Mouse (Mus musculus) midbrain, embryonic 13.5 days (tissue): Measurements from ENCODE around the gene 1110004F10Rik. TPM values are rescaled to one million over a fixed set of nuclear protein-coding genes. Genes with fewer than 3 reads are reported as not detected.
A peak's percentile ranks its signal among the peaks of the same experiment; 100 is the strongest.

ENCODE experiments used
- ATAC-seq: fragments of 200-750 bp; cut with Nextera tagmentation; 2 replicates; pipeline ENCODE4 v1.8.0; 2017; ENCODE audit warnings: mild to moderate bottlenecking, moderate TSS enrichment, moderate library complexity
- H3K27ac ChIP-seq: fragments of 300-500 bp; sonication (generic); 2 replicates; pipeline ENCODE4 v1.5.1; 2015; ENCODE audit warnings: inconsistent platforms, mild to moderate bottlenecking, moderate library complexity
- H3K27me3 ChIP-seq: fragments of 300-500 bp; sonication (generic); 2 replicates; pipeline ENCODE4 v1.6.1; 2015; ENCODE audit warnings: mild to moderate bottlenecking, inconsistent platforms
- H3K36me3 ChIP-seq: fragments of 300-500 bp; sonication (generic); 2 replicates; pipeline ENCODE4 v1.6.1; 2015; ENCODE audit warnings: mild to moderate bottlenecking, inconsistent platforms
- H3K4me1 ChIP-seq: fragments of 300-500 bp; sonication (generic); replicated peaks from 2 replicates; pipeline ENCODE4 v1.6.1; 2015; ENCODE audit warnings: inconsistent platforms
- H3K4me2 ChIP-seq: fragments of 300-500 bp; sonication (generic); replicated peaks from 2 replicates; pipeline ENCODE4 v1.6.1; 2015; ENCODE audit warnings: moderate library complexity, mild to moderate bottlenecking, inconsistent platforms
- H3K4me3 ChIP-seq: fragments of 300-500 bp; sonication (generic); replicated peaks from 2 replicates; pipeline ENCODE4 v1.5.1; 2015; ENCODE audit warnings: mild to moderate bottlenecking, inconsistent platforms
- H3K9ac ChIP-seq: fragments of 300-500 bp; sonication (generic); replicated peaks from 2 replicates; pipeline ENCODE4 v1.6.1; 2015; ENCODE audit warnings: mild to moderate bottlenecking, inconsistent platforms
- H3K9me3 ChIP-seq: fragments of 300-500 bp; sonication (generic); 2 replicates; pipeline ENCODE4 v1.6.1; 2016; ENCODE audit warnings: mild to moderate bottlenecking, inconsistent platforms
- whole genome bisulfite sequencing: fragments of 180-500 bp; shearing (Covaris S2); methylation state at CpG from one replicate; pipeline ENCODE4 v1.1.7; 2015; 5-methylcytosine and 5-hydroxymethylcytosine counted together
- polyA plus RNA-seq: library from polyadenylated mRNA; unstranded; fragments of >200 nt; fragmentation: Nextera tagmentation; extraction: Ambion mirVana; gene quantifications from 2 replicates; pipeline ENCODE4 v1.2.1, GENCODE M21; 2015

The 1110004F10Rik gene
- 335 and 371 TPM in 2 replicates for polyA plus RNA-seq

- Histone ChIP-seq H3K27ac (peak within 1 kb of the TSS; percentile 19; the same call in 1 of the 2 replicates), H3K9ac (peak within 1 kb of the TSS; percentile 63), H3K4me1 (peaks cover 41% of the 10 kb centered on the region), H3K4me2 (peak within 1 kb of the TSS; percentile 98), H3K36me3 (no peaks in the 10 kb centered on the region), H3K9me3 (no peaks in the 10 kb centered on the region), H3K27me3 (peaks cover 63% of the 10 kb centered on the region), H3K4me3 (peak within 1 kb of the TSS; percentile 52)
- 1% methylated on average over 11 of the region's 11 CpGs for WGBS
- ATAC-seq: peak; percentile 19
These were observed at the start of gene 1110004F10Rik for GRCm38 (mm10) chr7:116039196-116039537. 1110004F10Rik (plus strand) TSS chr7:116039397.

- Histone ChIP-seq H3K4me1 (no peaks in the 10 kb centered on the region), H3K27me3 (no peaks in the 10 kb centered on the region), H3K9ac (no peak overlapping the region), H3K27ac (no peak overlapping the region), H3K4me2 (no peak overlapping the region), H3K9me3 (no peaks in the 10 kb centered on the region), H3K36me3 (no peaks in the 10 kb centered on the region), H3K4me3 (no peak overlapping the region)
- no peak for ATAC-seq
- WGBS: 93% methylated on average over 4 of the region's 4 CpGs
These were observed 36.5 kb upstream of the 1110004F10Rik start for GRCm38 (mm10) chr7:116002726-116003125.

- peak overlapping the region; percentile 87 for H3K9ac ChIP-seq
- H3K4me2 ChIP-seq: peak overlapping the region; percentile 99
- no peaks in the 10 kb centered on the region for H3K36me3 ChIP-seq
- peaks cover 61% of the 10 kb centered on the region for H3K4me1 ChIP-seq
- H3K9me3 ChIP-seq: no peaks in the 10 kb centered on the region
- H3K4me3 ChIP-seq: peak overlapping the region; percentile 69
- no peak for ATAC-seq
- WGBS: 36% methylated on average over 3 of the region's 3 CpGs
- H3K27me3 ChIP-seq: peaks cover 13% of the 10 kb centered on the region
- no peak overlapping the region for H3K27ac ChIP-seq
These were observed 9.2 kb upstream of the 1110004F10Rik start for GRCm38 (mm10) chr7:116029991-116030390.

DNA sequence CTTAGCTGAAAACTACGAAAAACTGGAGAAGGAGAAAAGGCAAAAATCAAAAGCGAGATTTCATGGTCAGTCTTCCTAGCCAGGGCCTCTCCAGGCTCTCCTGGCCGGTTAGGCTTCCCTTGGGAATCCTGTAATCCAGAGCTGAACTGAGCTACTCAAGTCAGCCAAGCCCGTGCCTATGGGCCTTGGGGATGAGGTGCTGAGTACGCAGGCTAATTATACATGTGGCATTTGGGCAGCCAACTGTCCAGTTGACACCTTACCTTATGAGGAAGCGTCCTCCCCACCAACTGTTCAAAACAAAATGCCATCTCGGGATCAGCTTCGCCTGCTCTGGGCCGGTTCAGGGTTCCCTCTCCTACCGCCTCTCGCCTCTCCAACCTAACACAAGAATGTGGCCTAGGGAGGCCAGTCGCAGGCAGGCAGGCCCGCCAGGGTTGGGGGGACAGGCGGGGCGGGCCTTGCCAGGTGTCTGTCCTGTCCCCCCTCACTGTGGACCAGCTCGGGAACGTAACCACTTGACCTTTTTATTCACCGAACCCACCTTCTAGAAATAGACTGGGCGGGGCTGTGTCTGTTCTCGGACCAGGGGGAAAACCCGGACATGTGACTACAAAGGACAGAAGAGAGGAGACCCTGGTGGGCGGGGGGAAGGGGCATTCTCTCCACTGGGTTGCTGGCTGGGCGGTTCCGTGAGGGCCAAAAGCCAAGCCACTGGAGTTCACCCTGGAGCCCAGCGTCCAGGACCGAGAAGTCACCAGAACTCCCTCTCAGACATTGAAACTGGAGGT lies 8.4 kb upstream of the 1110004F10Rik start:
- Histone ChIP-seq H3K4me2 (peak overlapping the region; percentile 99), H3K27me3 (peaks cover 21% of the 10 kb centered on the region), H3K36me3 (no peaks in the 10 kb centered on the region), H3K27ac (peak overlapping the region; percentile 87), H3K9me3 (no peaks in the 10 kb centered on the region), H3K4me3 (peak overlapping the region; percentile 69), H3K9ac (peak overlapping the region; percentile 87), H3K4me1 (peaks cover 62% of the 10 kb centered on the region)
- 4% methylated on average over 26 of the region's 26 CpGs for WGBS
- peak; percentile 15; the same call in 1 of the 2 replicates for ATAC-seq

DNA sequence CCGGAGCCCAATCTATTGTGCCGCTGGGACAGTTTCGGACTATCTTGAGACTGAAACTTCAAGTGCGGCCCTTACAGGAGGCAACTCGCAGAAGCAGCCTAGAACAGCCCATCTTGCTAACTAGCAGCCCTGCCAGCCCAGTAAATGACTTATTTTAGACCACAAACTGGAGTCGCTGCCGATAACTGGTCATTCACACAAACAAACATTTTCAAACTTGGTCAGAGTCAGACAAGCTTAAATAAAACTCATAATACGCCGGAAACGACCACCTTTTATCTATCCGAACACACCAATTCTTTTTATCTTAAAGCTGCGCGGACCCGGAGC lies 7.8 kb upstream of the 1110004F10Rik start:
- ATAC-seq: no peak
- no peaks in the 10 kb centered on the region for H3K9me3 ChIP-seq
- H3K4me1 ChIP-seq: peaks cover 62% of the 10 kb centered on the region
- H3K4me3 ChIP-seq: peak overlapping the region; percentile 69
- H3K36me3 ChIP-seq: no peaks in the 10 kb centered on the region
- H3K4me2 ChIP-seq: peak overlapping the region; percentile 99
- peaks cover 27% of the 10 kb centered on the region for H3K27me3 ChIP-seq
- peak overlapping the region; percentile 87 for H3K9ac ChIP-seq
- under 1% methylated on average over 14 of the region's 14 CpGs for WGBS
- peak overlapping the region; percentile 87 for H3K27ac ChIP-seq

- Histone ChIP-seq H3K9ac (peak overlapping the region; percentile 87), H3K4me2 (peak overlapping the region; percentile 99), H3K27me3 (peaks cover 33% of the 10 kb centered on the region), H3K4me1 (peaks cover 61% of the 10 kb centered on the region), H3K9me3 (no peaks in the 10 kb centered on the region), H3K27ac (peak overlapping the region; percentile 87), H3K36me3 (no peaks in the 10 kb centered on the region), H3K4me3 (peak overlapping the region; percentile 69)
- WGBS: under 1% methylated on average over 65 of the region's 65 CpGs
- ATAC-seq: no peak
These were observed 7.2 kb upstream of the 1110004F10Rik start for GRCm38 (mm10) chr7:116031718-116032595.

- peak; percentile 34 for ATAC-seq
- Histone ChIP-seq H3K27me3 (peaks cover 41% of the 10 kb centered on the region), H3K4me3 (peak overlapping the region; percentile 69)
These were observed 6.4 kb upstream of the 1110004F10Rik start for GRCm38 (mm10) chr7:116032596-116033307.

DNA sequence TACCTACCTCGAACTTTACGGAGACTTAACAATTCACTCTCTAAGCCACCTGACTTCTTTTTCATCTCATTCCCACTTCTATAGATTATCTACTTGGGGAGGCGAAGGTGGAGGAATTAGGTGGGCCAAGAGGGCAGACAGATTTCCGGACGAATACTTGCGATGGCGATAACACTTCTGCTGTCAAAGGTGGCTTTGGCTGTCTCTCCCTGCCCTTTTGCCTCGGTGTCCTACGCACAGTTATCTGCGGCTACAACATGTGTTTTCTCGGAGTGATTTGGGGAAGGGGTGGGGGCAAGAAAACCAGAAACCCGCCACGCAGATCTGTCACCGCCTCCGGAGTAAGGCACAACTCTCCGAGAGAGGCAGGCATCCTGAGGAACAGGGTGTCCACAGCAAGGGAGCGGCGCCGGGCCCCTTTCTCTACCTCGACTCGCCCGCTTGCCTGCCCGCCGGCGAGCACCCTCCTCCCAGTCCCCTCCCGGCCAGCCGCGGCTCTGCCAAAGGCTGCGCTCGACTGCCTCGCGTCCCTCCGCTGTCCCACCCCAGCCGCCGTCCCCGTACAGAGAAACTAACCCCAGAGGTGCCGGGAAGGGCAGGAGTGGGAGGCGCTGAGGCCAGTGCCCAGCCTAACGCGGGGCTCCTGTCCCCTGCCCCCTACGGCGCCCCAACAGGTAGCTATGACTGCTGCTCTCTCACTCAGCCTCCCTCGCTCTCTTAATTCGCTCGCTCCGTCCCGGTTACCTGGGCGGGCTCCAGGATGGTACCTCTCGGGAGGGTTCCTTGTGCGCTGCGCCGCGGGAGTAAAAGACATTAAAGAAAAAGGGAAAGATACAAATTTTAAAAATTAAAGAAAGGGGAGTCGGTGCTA lies 5.6 kb upstream of the 1110004F10Rik start:
- H3K9me3 ChIP-seq: no peaks in the 10 kb centered on the region
- H3K36me3 ChIP-seq: no peaks in the 10 kb centered on the region
- peaks cover 66% of the 10 kb centered on the region for H3K4me1 ChIP-seq
- H3K4me2 ChIP-seq: peak overlapping the region; percentile 99
- ATAC-seq: peak; percentile 59
- peak overlapping the region; percentile 76 for H3K9ac ChIP-seq
- H3K27ac ChIP-seq: peak overlapping the region; percentile 83
- WGBS: under 1% methylated on average over 51 of the region's 54 CpGs
- H3K4me3 ChIP-seq: peak overlapping the region; percentile 69
- peaks cover 50% of the 10 kb centered on the region for H3K27me3 ChIP-seq

More at GRCm38 (mm10) chr7:116032596-116033307, 6.4 kb upstream of the 1110004F10Rik start:
- Histone ChIP-seq H3K36me3 (no peaks in the 10 kb centered on the region), H3K9me3 (no peaks in the 10 kb centered on the region), H3K4me2 (peak overlapping the region; percentile 99), H3K9ac (peak overlapping the region; percentile 87), H3K27ac (peak overlapping the region; percentile 87), H3K4me1 (peaks cover 60% of the 10 kb centered on the region)
- under 1% methylated on average over 11 of the region's 11 CpGs for WGBS

DNA sequence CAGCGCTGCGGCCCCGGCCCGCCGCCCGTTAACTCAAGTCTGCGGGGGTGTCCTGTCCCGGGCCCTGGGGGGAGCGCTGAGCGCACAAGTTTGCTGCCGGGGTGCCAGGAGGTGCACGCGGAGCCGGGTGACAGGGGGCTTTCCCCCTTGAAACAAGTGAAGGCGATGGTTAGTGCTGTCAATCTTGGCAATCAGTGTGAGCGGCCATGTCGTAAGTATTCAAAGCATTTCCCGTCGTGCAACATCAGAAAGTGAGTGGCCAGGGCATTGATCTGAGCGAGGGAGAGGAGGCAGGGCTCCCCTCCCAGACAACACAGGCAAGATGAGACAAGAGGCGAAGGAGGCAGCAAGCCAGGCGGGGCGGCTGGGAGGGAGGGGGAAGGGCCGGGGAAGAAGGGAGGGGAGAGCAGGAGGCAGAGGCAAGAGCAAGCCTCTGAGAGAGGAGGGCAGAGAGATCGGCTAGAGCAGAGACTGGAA lies 4.9 kb upstream of the 1110004F10Rik start:
- WGBS: under 1% methylated on average over 25 of the region's 25 CpGs
- peak overlapping the region; percentile 69 for H3K4me3 ChIP-seq
- peak; percentile 64 for ATAC-seq
- no peaks in the 10 kb centered on the region for H3K36me3 ChIP-seq
- H3K27ac ChIP-seq: peak overlapping the region; percentile 83
- peak overlapping the region; percentile 99 for H3K4me2 ChIP-seq
- H3K27me3 ChIP-seq: peaks cover 56% of the 10 kb centered on the region
- H3K4me1 ChIP-seq: peaks cover 72% of the 10 kb centered on the region
- H3K9ac ChIP-seq: peak overlapping the region; percentile 76
- no peaks in the 10 kb centered on the region for H3K9me3 ChIP-seq

- H3K27me3 ChIP-seq: peaks cover 61% of the 10 kb centered on the region
- no peak for ATAC-seq
- H3K9ac ChIP-seq: no peak overlapping the region
- H3K36me3 ChIP-seq: no peaks in the 10 kb centered on the region
- H3K4me1 ChIP-seq: peaks cover 70% of the 10 kb centered on the region
- H3K4me2 ChIP-seq: peak overlapping the region; percentile 99; the same call in 1 of the 2 replicates
- no peak overlapping the region for H3K27ac ChIP-seq
- no peaks in the 10 kb centered on the region for H3K9me3 ChIP-seq
- 32% methylated on average over 4 of the region's 4 CpGs for WGBS
- H3K4me3 ChIP-seq: no peak overlapping the region
These were observed 3.7 kb upstream of the 1110004F10Rik start for GRCm38 (mm10) chr7:116035504-116035903.
